Mouse (Mus musculus) liver, embryonic 11.5 days (tissue): Measurements from ENCODE around the gene Nav2. TPM values are rescaled to one million over a fixed set of nuclear protein-coding genes. Genes with fewer than 3 reads are reported as not detected.

Experiments
- ATAC-seq: fragments of 200-750 bp; cut with Nextera tagmentation; replicated peaks from 2 replicates; pipeline ENCODE4 v1.8.0; 2017; ENCODE audit warnings: moderate number of reproducible peaks, mild to moderate bottlenecking, moderate TSS enrichment, moderate library complexity; ENCODE audit not compliant: low FRiP score
- DNase-seq: peaks from one replicate; pipeline ENCODE4 v3.0.0-alpha.2; 2017; ENCODE audit warnings: low spot score
- H3K27ac ChIP-seq: fragments of 300-500 bp; sonication (generic); 2 replicates; pipeline ENCODE4 v1.5.1; 2014; ENCODE audit warnings: mild to moderate bottlenecking, low read depth, low read length, control low read depth
- H3K27me3 ChIP-seq: fragments of 300-500 bp; sonication (generic); replicated peaks from 2 replicates; pipeline ENCODE4 v1.6.1; 2014; ENCODE audit warnings: low read length, mixed read lengths; ENCODE audit not compliant: control insufficient read depth, insufficient read depth
- H3K36me3 ChIP-seq: fragments of 300-500 bp; sonication (generic); 2 replicates; pipeline ENCODE4 v1.6.1; 2014; ENCODE audit warnings: mild to moderate bottlenecking, low read length, moderate library complexity, mixed read lengths; ENCODE audit not compliant: control insufficient read depth, insufficient read depth
- H3K4me1 ChIP-seq: fragments of 300-500 bp; sonication (generic); replicated peaks from 2 replicates; pipeline ENCODE4 v1.6.1; 2014; ENCODE audit warnings: low read length, mixed read lengths; ENCODE audit not compliant: control insufficient read depth, insufficient read depth
- H3K4me2 ChIP-seq: fragments of 300-500 bp; sonication (generic); 2 replicates; pipeline ENCODE4 v1.6.1; 2014; ENCODE audit warnings: mild to moderate bottlenecking, control low read depth, moderate library complexity
- H3K4me3 ChIP-seq: fragments of 300-500 bp; sonication (generic); 2 replicates; pipeline ENCODE4 v1.5.1; 2014; ENCODE audit warnings: low read depth, low read length, control low read depth
- H3K9ac ChIP-seq: fragments of 300-500 bp; sonication (generic); 2 replicates; pipeline ENCODE4 v1.6.1; 2014; ENCODE audit warnings: low read depth, low read length, control low read depth
- H3K9me3 ChIP-seq: fragments of 300-500 bp; sonication (generic); 2 replicates; pipeline ENCODE4 v1.6.1; 2016; ENCODE audit warnings: low read length, inconsistent platforms, mixed read lengths; ENCODE audit not compliant: control insufficient read depth
- WGBS: fragments of 180-500 bp; shearing (Covaris S2); extraction: QIAGEN DNeasy Blood & Tissue Kit; methylation state at CpG from one replicate; pipeline ENCODE4 v1.1.7; 2014; 5-methylcytosine and 5-hydroxymethylcytosine counted together
- polyA plus RNA-seq: library from polyadenylated mRNA; unstranded; fragments of >200 nt; fragmentation: Nextera tagmentation; extraction: Ambion mirVana; gene quantifications from 2 replicates; pipeline ENCODE4 v1.2.1, GENCODE M21; 2014

Gene Nav2
- polyA plus RNA-seq, 1 experiment from 2014 or later, result 6.2 TPM

DNA sequence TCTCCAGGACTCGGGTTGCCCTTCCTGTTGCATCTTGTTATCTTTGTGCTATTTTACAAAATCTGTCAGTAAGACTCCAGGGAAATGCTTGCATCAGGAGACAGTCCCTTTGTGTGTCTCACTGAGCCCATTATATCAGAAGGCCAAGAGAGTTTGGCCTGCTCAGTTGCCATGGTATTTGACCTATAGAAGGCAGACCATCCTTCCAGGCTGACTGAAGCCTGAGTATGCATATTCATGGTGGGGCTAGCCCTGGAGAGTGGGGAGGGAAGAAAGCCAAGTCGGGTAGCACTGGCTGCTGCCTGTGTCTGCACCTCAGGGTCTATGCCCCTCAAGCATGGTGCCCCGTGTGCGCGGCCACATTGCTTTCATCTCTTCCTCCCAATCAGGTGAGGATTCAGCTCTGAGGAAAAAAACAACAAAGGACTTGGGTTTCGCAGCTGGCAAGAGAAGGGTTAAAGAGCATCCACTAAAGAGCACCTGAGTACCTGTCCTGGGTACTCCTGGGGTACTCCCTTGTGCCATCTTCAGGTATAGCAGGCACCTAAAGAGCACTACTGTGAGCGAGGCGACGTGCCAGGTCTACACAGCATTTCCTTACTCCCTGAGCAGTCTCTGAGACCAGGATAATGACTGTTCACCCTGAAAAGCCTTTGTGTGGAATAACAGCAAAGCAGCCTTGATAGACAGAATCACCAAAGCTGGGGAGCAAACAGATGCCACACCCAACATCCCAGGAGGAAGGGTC lies 144.5 kb downstream of the Nav2 start:
- H3K9ac ChIP-seq, result no peak overlapping the region
- no peaks in the 10 kb centered on the region for H3K36me3 ChIP-seq
- no peak overlapping the region for H3K27ac ChIP-seq
- H3K27me3 ChIP-seq, result peaks cover 4% of the 10 kb centered on the region; the same call in 1 of the 2 replicates
- no peaks in the 10 kb centered on the region for H3K4me1 ChIP-seq
- H3K4me3 ChIP-seq, result no peak overlapping the region
- DNase-seq (no peak), ATAC-seq (no peak)
- no peaks in the 10 kb centered on the region for H3K9me3 ChIP-seq
- WGBS, result 84% methylated on average over 9 of the region's 9 CpGs
- H3K4me2 ChIP-seq, result no peak overlapping the region

DNA sequence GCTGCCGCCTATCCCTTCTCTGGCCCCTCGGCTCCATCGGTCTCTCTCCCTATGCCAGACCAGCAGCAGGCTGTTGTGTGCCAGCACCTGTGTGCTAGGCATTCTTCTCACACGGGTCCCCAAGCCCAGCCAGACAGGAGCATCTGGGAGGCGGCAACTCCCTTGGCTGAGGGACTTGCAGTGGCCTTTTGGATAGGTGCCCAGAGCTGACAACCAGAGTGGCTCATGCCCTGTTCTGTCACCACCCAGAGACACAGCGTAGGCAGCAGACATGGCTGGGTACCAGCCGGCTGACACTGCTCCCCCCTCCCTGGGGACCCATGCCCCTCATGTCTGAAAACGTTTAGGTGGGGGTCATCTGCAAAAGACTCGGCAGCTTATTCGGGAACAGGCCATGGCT lies 146.8 kb downstream of the Nav2 start:
- Histone ChIP-seq H3K9ac (no peak overlapping the region), H3K4me1 (no peaks in the 10 kb centered on the region), H3K9me3 (no peaks in the 10 kb centered on the region), H3K27me3 (no peaks in the 10 kb centered on the region), H3K27ac (no peak overlapping the region), H3K36me3 (no peaks in the 10 kb centered on the region), H3K4me2 (no peak overlapping the region), H3K4me3 (no peak overlapping the region)
- DNase-seq (no peak), ATAC-seq (no peak)
- 77% methylated on average over 10 of the region's 10 CpGs for WGBS

DNA sequence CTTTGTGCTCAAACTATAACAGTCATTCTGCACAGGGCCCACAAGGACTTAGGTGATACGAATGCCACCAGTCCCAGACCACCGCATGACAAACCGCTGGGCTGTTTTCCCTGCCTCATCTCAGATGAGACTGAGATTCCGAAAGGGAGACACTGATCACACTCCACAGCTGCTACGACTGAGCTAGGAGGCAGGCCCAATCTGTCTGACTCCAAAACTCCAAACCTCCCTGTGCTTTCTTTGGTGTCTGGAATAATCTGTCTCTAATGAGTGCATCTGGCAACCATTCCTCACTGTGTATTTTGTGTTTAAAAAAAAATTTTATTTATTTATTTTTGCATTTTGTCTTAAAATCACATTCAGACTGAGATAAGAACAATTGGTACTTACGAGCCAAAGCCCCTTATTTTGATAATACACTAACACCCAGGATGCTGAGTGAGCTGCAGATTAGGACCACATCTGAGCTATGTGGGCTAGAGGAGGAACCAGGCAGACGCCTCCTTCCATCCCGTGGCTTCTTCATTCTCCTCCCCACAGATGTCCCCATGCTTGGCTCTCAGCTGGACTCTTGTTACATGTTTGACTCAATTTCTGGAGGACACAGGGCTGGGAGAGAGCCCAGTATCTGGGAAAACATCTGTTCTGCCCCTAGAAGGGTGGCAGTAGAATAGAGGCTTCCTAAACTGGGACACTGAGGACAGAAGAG lies 149.9 kb downstream of the Nav2 start:
- 72% methylated on average over 8 of the region's 8 CpGs for WGBS
- H3K4me3 ChIP-seq, result no peak overlapping the region
- no peaks in the 10 kb centered on the region for H3K9me3 ChIP-seq
- H3K27ac ChIP-seq, result no peak overlapping the region
- no peaks in the 10 kb centered on the region for H3K27me3 ChIP-seq
- DNase-seq, result no peak
- no peak overlapping the region for H3K9ac ChIP-seq
- no peak for ATAC-seq
- H3K4me2 ChIP-seq, result no peak overlapping the region
- no peaks in the 10 kb centered on the region for H3K36me3 ChIP-seq
- H3K4me1 ChIP-seq, result no peaks in the 10 kb centered on the region

GRCm38 (mm10) chr7:49064792-49065521 lies 156.4 kb downstream of the Nav2 start:
- WGBS, result 83% methylated on average over 4 of the region's 4 CpGs
- H3K9ac ChIP-seq, result no peak overlapping the region
- H3K9me3 ChIP-seq, result no peaks in the 10 kb centered on the region
- DNase-seq (no peak), ATAC-seq (no peak)
- no peaks in the 10 kb centered on the region for H3K4me1 ChIP-seq
- no peak overlapping the region for H3K4me3 ChIP-seq
- no peak overlapping the region for H3K4me2 ChIP-seq
- H3K27ac ChIP-seq, result no peak overlapping the region
- H3K27me3 ChIP-seq, result no peaks in the 10 kb centered on the region
- H3K36me3 ChIP-seq, result no peaks in the 10 kb centered on the region

DNA sequence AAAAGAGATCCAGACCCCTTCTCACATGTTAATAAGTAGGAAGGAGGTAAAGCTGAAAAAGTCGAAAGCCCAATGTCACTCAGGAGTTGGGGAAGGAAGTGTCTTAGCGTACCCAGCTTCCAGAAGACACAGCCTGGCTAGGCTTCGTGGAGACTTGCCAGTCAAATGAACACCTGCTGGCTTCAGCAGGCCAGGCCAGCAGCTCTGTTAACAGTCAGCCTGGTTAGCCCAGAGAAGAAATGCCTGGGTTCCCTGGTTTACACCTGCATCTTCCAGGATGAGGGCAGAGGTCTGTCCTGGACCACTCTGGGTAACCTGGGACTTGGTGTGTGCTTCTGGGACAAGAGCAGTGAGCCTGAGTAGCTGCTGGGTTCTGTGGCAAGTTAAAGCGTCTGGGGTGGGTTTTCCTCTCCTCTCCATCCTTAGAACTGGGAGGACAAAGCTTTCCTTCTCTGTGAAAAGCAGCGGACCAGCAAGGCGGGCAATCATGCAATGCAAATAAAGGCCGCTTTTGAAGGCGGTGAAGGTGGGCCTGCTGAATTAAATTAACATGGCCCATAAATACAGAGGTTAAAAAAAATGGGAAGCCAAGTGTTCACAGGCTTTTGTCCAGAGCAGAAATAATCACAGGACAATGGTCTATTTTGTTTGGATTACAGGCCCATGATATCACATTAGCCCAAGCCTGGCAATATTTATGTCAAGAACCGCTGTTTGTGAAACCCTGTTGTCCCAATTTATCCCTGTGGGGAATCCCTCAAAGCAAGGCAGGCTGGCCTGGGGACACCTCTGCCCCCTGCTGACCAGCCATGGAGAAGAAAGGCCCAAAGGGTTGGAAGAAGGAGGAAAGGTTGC lies 157.3 kb downstream of the Nav2 start:
- ATAC-seq, result no peak
- no peaks in the 10 kb centered on the region for H3K36me3 ChIP-seq
- H3K27ac ChIP-seq, result no peak overlapping the region
- no peak for DNase-seq
- H3K4me1 ChIP-seq, result no peaks in the 10 kb centered on the region
- H3K9me3 ChIP-seq, result no peaks in the 10 kb centered on the region
- no peak overlapping the region for H3K9ac ChIP-seq
- no peaks in the 10 kb centered on the region for H3K27me3 ChIP-seq
- WGBS, result 67% methylated on average over 9 of the region's 9 CpGs
- H3K4me3 ChIP-seq, result no peak overlapping the region
- no peak overlapping the region for H3K4me2 ChIP-seq

GRCm38 (mm10) chr7:49066828-49067227 lies 158.3 kb downstream of the Nav2 start:
- Histone ChIP-seq H3K27ac (no peak overlapping the region), H3K36me3 (no peaks in the 10 kb centered on the region), H3K4me2 (no peak overlapping the region), H3K27me3 (no peaks in the 10 kb centered on the region), H3K4me3 (no peak overlapping the region), H3K4me1 (no peaks in the 10 kb centered on the region), H3K9me3 (no peaks in the 10 kb centered on the region), H3K9ac (no peak overlapping the region)
- DNase-seq (no peak), ATAC-seq (no peak)
- 82% methylated on average over 1 of the region's 1 CpGs for WGBS

- no peaks in the 10 kb centered on the region for H3K9me3 ChIP-seq
- no peak overlapping the region for H3K9ac ChIP-seq
- H3K4me2 ChIP-seq, result no peak overlapping the region
- no peaks in the 10 kb centered on the region for H3K4me1 ChIP-seq
- DNase-seq, result no peak
- H3K4me3 ChIP-seq, result no peak overlapping the region
- H3K36me3 ChIP-seq, result no peaks in the 10 kb centered on the region
- ATAC-seq, result no peak
- 79% methylated on average over 12 of the region's 12 CpGs for WGBS
- H3K27me3 ChIP-seq, result no peaks in the 10 kb centered on the region
- no peak overlapping the region for H3K27ac ChIP-seq
Measured at GRCm38 (mm10) chr7:49069396-49069961, 161.0 kb downstream of the Nav2 start.

DNA sequence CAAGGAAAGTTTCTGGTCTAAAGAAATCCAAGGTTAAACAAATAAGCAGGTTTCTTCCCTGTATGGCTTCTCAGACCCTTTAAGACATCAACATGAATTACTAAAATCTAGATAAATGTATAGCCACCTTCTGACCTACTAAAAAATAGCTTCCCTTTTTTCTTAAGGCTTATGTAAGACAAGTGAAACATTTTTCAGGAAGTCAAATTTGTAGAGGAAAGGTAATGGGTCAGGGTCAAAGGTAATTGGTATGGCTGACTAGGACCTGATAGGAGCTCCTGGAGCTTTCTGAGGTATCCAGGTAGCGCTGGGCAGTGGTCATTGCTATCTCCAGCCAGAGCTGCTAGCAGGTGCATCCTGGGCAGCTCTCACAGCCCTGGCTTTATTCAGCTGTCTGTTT lies 162.1 kb downstream of the Nav2 start:
- WGBS, result 33% methylated on average over 1 of the region's 1 CpGs
- no peak overlapping the region for H3K9ac ChIP-seq
- ATAC-seq, result no peak

More for the DNA sequence above, 162.1 kb downstream of the Nav2 start:
- H3K9me3 ChIP-seq, result no peaks in the 10 kb centered on the region
- no peaks in the 10 kb centered on the region for H3K4me1 ChIP-seq
- no peak overlapping the region for H3K4me2 ChIP-seq
- no peak for DNase-seq
- H3K36me3 ChIP-seq, result no peaks in the 10 kb centered on the region
- no peak overlapping the region for H3K27ac ChIP-seq
- no peaks in the 10 kb centered on the region for H3K27me3 ChIP-seq
- H3K4me3 ChIP-seq, result no peak overlapping the region
